Comparison of ENCODE assay signal across 12 mouse cellular contexts in genomic region chr5:36936548-36936947, GRCm38 (mm10). TPM values are rescaled to one million over a fixed set of nuclear protein-coding genes. Genes with fewer than 3 reads are reported as not detected.
A peak's percentile ranks its signal among the peaks of the same experiment; 100 is the strongest.
DNase-seq lines count a peak whose midpoint lies in the region; ATAC-seq and TF ChIP-seq lines count a peak whose summit lies in the region.
"Had no signal": no experiment of that assay in that cellular context is flagged by ENCODE, and none has a peak within 500 bp of the region (broad histone marks: within the 10 kb centered on the region; RNA-seq: fewer than 3 reads in every experiment).

No protein-coding gene starts in this region.

- no peak overlapping the region for H3K9ac ChIP-seq in forebrain, postnatal 0 days
- H3K9ac ChIP-seq in neural tube, embryonic 13.5 days, result no peak overlapping the region
- no peak overlapping the region for H3K9ac ChIP-seq in heart, embryonic 16.5 days (ENCODE audit: low read length)
- H3K9ac ChIP-seq: embryonic facial prominence, embryonic 13.5 days; liver, embryonic 14.5 days; midbrain, embryonic 12.5 days had no signal

- peaks cover 16% of the 10 kb centered on the region for H3K4me1 ChIP-seq in forebrain, postnatal 0 days (ENCODE audit: insufficient read depth)
- H3K4me1 ChIP-seq in forebrain, embryonic 10.5 days, result peaks cover 21% of the 10 kb centered on the region
- H3K4me1 ChIP-seq in neural tube, embryonic 13.5 days (replicated peaks), result peaks cover 27% of the 10 kb centered on the region
- peaks cover 15% of the 10 kb centered on the region for H3K4me1 ChIP-seq in heart, embryonic 16.5 days (ENCODE audit: control insufficient read depth, insufficient read depth, low read length)

- H3K27ac ChIP-seq in forebrain, postnatal 0 days (ENCODE audit: low read depth, low read length), result peak overlapping the region; percentile 71
- H3K27ac ChIP-seq in forebrain, embryonic 10.5 days, result no peak overlapping the region
- peak overlapping the region; percentile 67 for H3K27ac ChIP-seq in neural tube, embryonic 13.5 days (replicated peaks)
- no peak overlapping the region for H3K27ac ChIP-seq in heart, embryonic 16.5 days (ENCODE audit: low read length)
- H3K27ac ChIP-seq: embryonic facial prominence, embryonic 13.5 days; liver, embryonic 14.5 days; stomach, postnatal 0 days had no signal

- H3K9me3 ChIP-seq in forebrain, postnatal 0 days (ENCODE audit: low read length), result no peaks in the 10 kb centered on the region
- H3K9me3 ChIP-seq in forebrain, embryonic 10.5 days, result no peaks in the 10 kb centered on the region
- H3K9me3 ChIP-seq in neural tube, embryonic 13.5 days, result no peaks in the 10 kb centered on the region
- no peaks in the 10 kb centered on the region for H3K9me3 ChIP-seq in heart, embryonic 16.5 days (replicated peaks; ENCODE audit: control insufficient read depth, low read length)
- H3K9me3 ChIP-seq: embryonic facial prominence, embryonic 13.5 days; midbrain, embryonic 12.5 days had no signal

- no peak for DNase-seq in forebrain, postnatal 0 days
- no peak for DNase-seq in forebrain, embryonic 10.5 days (ENCODE audit: extremely low spot score, low spot score)
- no peak for DNase-seq in neural tube, embryonic 10.5 days (ENCODE audit: extremely low spot score, low spot score)
- no peak for DNase-seq in thymus, postnatal 4 days
- DNase-seq in lung, postnatal 14 days, result no peak

- WGBS in forebrain, postnatal 0 days, result 85% methylated on average over 7 of the region's 7 CpGs
- WGBS in forebrain, embryonic 10.5 days, result 91% methylated on average over 7 of the region's 7 CpGs
- WGBS in neural tube, embryonic 13.5 days, result 71% methylated on average over 7 of the region's 7 CpGs
- WGBS in heart, embryonic 16.5 days, result 41% methylated on average over 7 of the region's 7 CpGs

- no peak overlapping the region for H3K4me3 ChIP-seq in forebrain, postnatal 0 days (ENCODE audit: low read depth, low read length)
- no peak overlapping the region for H3K4me3 ChIP-seq in forebrain, embryonic 10.5 days
- H3K4me3 ChIP-seq in neural tube, embryonic 13.5 days, result no peak overlapping the region
- H3K4me3 ChIP-seq in heart, embryonic 16.5 days (ENCODE audit: low read length), result no peak overlapping the region
- H3K4me3 ChIP-seq: embryonic facial prominence, embryonic 13.5 days; midbrain, embryonic 12.5 days had no signal

- TF ChIP-seq CTCF in forebrain, postnatal 0 days (IDR thresholded peaks at IDR 0.05; ENCODE audit: low read depth), result no peak; the same call in 1 of the 2 replicates

- no peak overlapping the region for H3K4me2 ChIP-seq in forebrain, postnatal 0 days (ENCODE audit: low read depth)
- H3K4me2 ChIP-seq in neural tube, embryonic 13.5 days, result no peak overlapping the region
- no peak overlapping the region for H3K4me2 ChIP-seq in heart, embryonic 16.5 days (ENCODE audit: low read depth, low read length)
- H3K4me2 ChIP-seq: embryonic facial prominence, embryonic 13.5 days; midbrain, embryonic 12.5 days had no signal

- H3K36me3 ChIP-seq in forebrain, postnatal 0 days (ENCODE audit: insufficient read depth), result peaks cover 8% of the 10 kb centered on the region; the same call in 1 of the 2 replicates
- H3K36me3 ChIP-seq in forebrain, embryonic 10.5 days (replicated peaks), result no peaks in the 10 kb centered on the region
- H3K36me3 ChIP-seq in neural tube, embryonic 13.5 days, result peaks cover 22% of the 10 kb centered on the region
- no peaks in the 10 kb centered on the region for H3K36me3 ChIP-seq in heart, embryonic 16.5 days (ENCODE audit: control insufficient read depth, insufficient read depth)
- H3K36me3 ChIP-seq: embryonic facial prominence, embryonic 13.5 days; midbrain, embryonic 12.5 days had no signal

- ATAC-seq in forebrain, postnatal 0 days, result no peak
- ATAC-seq in neural tube, embryonic 13.5 days (ENCODE audit: low read depth), result peak; percentile 21; the same call in 1 of the 2 replicates
- peak; percentile 67 for ATAC-seq in heart, embryonic 16.5 days (replicated peaks; ENCODE audit: extremely low read depth, insufficient read depth, low FRiP score)
- ATAC-seq in erythroblast, adult 5-6 weeks (replicated peaks; ENCODE audit: low FRiP score, poor library complexity, severe bottlenecking), result no peak

- H3K27me3 ChIP-seq in forebrain, postnatal 0 days (ENCODE audit: insufficient read depth, low read length), result no peaks in the 10 kb centered on the region
- H3K27me3 ChIP-seq in forebrain, embryonic 10.5 days (ENCODE audit: poor library complexity, severe bottlenecking), result no peaks in the 10 kb centered on the region
- H3K27me3 ChIP-seq in neural tube, embryonic 13.5 days, result no peaks in the 10 kb centered on the region
- H3K27me3 ChIP-seq in heart, embryonic 16.5 days (ENCODE audit: control insufficient read depth, insufficient read depth, low read length), result no peaks in the 10 kb centered on the region; the same call in 1 of the 2 replicates
- H3K27me3 ChIP-seq: embryonic facial prominence, embryonic 13.5 days; midbrain, embryonic 12.5 days had no signal

RNA-seq across cellular contexts. Expression of gene Wfs1, which starts 52.5 kb away (rescaled TPM):
- total RNA-seq in forebrain, postnatal 0 days (2014; rRNA removed), result 9.6 and 12.9 TPM in 2 replicates
- 10.3 and 16.9 TPM in 2 replicates for polyA plus RNA-seq in forebrain, postnatal 0 days (2015; fragmentation: Nextera tagmentation; extraction: Ambion mirVana)
- polyA plus RNA-seq in forebrain, embryonic 10.5 days (2016; fragmentation: Nextera tagmentation; extraction: Ambion mirVana), result 8.1 and 8.4 TPM in 2 replicates
- 8.4 TPM in 2 replicates for polyA plus RNA-seq in neural tube, embryonic 13.5 days (2015; fragmentation: Nextera tagmentation; extraction: Ambion mirVana)
- 18.4 and 19.2 TPM in 2 replicates for polyA plus RNA-seq in heart, embryonic 16.5 days (2015; fragmentation: Nextera tagmentation; extraction: Ambion mirVana)
- not detected in 2 replicates for total RNA-seq in erythroblast, adult 5-6 weeks (2015; ENCODE audit: low replicate concordance)
- 0.60 TPM in 1 of 2 replicates, not detected in the other for total RNA-seq in erythroblast, adult 5-6 weeks (2017; ENCODE audit: low replicate concordance)

Comparison
In these comparisons a context has a peak if more than half of its experiments do, and no peak if none do; other contexts are left out.
1. H3K27ac ChIP-seq: peak in forebrain, postnatal 0 days (single experiment) and neural tube, embryonic 13.5 days (single experiment); none in forebrain, embryonic 10.5 days (single experiment) and heart, embryonic 16.5 days (single experiment).
2. ATAC-seq: peak in neural tube, embryonic 13.5 days (single experiment) and heart, embryonic 16.5 days (single experiment); none in forebrain, postnatal 0 days (single experiment) and erythroblast, adult 5-6 weeks (single experiment).